Mouse (Mus musculus) kidney, postnatal 10 days (tissue): ENCODE data around the gene Cyct.

Experiments
- DNase-seq: peaks from one replicate; pipeline ENCODE4 v3.0.0; 2021; ENCODE audit warnings: mixed read lengths

Cyct gene

DNA sequence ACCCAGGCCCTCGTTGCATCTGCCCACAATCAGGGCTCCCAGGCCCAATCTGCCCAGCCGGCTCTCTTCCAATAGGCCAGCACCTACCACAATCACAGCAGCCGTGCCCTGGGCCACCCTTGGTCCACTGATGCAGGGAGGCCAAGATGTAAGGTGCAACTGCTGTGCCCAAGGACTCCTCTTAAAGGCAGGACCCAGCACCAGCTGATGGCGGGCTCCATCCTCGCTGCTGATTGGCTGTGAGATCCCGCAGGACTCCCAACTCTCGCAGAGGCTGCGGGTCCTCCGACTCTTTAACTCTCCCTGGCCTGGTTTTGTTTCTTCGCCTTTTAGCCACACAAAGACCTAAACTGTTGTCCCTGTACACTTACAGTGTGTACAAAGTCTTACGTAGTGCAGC is at the start of gene Cyct:
Gene Cyct (minus strand): TSS at position 225 of the 400 bp plus-strand sequence.
- DNase-seq: no peak

DNA sequence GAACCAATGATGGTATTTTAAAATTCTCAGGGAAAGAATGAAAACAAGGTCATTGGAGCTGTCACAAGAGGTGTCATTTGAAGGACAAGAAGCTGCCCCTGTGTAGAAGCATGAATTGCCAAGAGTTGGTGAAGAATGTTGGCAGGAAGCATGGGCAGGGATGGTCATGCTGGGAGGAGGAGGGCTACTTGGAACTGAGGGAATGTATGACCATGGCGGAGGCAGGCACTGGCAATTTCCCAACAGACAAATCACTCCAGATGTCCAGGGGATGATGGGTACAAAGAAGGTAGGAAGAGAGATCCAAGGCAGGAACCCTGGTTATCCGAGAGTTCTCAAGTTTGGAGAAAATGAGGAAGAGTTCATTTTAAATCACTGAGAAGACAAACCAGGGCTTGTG is 49.7 kb upstream of the Cyct start:
- DNase-seq: no peak

- DNase-seq: no peak
Measured at GRCm38 (mm10) chr2:76409526-76409925, 49.3 kb upstream of the Cyct start.

GRCm38 (mm10) chr2:76406937-76407441 is 46.7 kb upstream of the Cyct start:
- peak; percentile 76 for DNase-seq

DNA sequence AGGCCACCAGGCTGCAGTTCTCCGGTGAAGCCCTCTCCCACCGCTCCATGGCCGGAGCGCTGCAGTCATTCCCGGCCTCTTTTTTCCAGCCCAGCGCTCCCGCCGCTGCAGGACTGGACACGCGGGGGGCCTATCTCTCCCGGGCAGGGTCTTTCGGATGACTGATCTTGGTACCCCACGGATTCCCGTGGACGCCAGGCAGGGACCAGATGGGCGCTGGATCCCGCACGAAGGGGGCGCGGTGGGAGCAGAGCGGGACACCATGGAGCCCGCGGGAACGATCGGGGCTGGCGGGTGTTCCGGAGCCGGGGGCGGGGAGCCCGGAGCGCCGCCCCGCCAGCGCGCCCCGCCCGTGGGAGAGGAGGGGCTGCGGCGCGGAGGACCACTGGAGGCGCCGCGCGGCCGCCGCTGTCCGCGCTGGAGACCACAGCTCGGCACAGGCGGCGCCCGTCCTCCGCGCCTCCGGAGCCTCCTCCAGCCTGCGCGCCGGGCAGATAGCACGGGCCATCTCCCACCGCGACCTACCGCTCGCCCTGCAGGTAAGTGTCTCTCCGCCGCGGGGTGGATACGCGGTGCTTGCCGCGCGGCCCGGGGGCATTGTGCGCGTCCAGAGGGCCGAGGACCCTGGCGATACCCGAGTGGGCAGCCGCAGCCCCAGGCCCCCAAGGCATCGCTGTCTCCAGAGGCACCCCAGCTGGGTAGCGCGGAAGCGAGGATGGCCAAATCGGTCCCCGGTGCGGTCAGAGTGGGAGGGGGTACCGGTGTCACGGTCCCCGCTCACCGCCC is 46.1 kb upstream of the Cyct start, which contains the start of gene Osbpl6:
Gene Osbpl6 (plus strand): TSS at position 358 of the 786 bp plus-strand sequence.
- DNase-seq: peak; percentile 88

DNA sequence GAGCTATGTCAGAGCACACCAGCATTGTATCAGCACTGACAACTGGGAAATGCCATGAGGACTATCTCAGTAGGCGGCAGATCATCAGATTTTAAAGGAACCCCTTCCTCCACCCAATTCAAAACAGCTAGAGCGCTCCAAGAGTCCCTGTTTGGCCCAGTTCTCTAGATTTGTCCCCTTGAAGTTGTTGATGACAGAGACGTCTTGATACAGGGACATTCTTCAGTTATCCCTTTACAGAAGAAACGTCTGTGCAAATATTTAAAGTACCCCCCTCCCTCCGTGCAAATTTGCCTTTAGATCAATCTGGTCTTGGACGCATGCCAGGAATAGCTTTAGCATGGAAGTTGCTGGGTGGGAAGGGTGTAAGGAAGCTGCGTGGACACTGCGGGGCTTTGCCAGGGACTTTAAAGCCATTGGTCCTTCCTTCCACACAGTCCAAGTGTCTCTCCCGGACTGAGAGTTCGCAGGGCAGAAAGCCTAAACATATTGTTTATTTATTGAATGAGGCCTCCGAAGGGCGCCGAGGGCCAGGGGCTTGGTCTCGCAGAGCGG is 45.4 kb upstream of the Cyct start:
- DNase-seq: no peak

GRCm38 (mm10) chr2:76400178-76400577 is 39.9 kb upstream of the Cyct start:
- no peak for DNase-seq

DNA sequence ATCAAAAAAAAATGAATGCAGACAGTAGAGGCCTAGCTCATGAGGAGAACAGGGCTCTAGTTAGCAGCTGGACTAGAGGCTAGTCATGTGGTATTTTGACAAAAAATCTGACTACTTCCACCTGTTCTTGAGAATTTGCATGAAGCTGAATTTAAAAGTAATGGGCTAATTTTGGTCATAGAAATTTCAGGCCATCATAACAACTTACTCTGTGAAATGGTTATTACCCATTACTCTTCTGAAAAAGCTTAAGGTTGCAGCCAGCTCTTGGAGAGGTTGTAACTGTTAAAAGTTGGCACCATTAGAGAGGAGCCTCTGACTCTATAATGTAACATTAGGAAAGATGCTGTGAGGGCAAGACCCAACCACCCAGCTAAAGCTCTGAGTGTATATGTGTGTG is 26.3 kb upstream of the Cyct start:
- no peak for DNase-seq

- DNase-seq: no peak
Measured at GRCm38 (mm10) chr2:76378646-76379045, 18.4 kb upstream of the Cyct start.

DNA sequence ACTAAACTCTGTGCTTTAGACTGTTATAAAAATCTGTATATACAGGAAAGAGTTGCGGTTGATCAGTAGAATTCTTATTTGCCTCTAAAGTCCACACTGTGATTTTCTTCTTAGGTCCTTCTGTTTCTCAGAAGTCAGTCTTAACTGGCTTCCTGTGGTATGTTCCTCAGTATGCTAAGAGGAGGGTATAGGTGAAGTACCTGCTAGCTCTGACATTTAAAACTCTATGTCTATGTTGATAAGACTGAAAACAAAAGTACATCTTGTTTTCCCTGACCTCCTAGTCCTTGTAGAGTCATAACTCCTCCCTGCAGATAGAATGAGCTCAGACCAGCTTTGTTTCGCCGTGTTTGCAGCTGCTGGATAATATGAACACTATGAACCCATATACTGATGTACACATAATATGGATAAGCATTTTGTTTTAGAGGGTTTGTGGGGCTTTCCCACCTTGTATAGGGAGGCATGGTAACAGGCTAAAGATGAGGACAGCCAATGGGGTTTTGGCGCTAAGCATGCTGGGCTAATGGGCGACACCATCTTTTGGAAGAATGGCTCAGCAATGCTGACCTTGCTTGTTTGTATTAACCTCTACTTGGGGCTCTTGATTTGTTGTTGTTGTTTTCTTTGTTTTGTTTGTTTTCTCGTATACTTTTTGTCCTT is 14.4 kb upstream of the Cyct start:
- no peak for DNase-seq

- DNase-seq: no peak
Measured at GRCm38 (mm10) chr2:76372244-76372643, 12.0 kb upstream of the Cyct start.

DNA sequence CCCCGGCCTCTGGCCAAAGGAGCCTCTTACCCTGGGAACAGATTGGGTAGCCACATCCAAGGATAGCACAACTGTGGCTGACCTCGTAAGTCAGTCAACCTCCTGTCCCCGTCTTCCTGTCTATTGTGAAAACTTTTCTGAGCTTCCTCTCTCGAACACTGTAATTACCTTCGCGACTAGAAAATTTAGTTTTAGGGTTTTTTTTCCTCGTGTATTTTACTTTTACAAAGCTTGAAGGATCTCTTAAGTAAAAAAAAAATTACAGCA is 10.3 kb upstream of the Cyct start:
- DNase-seq: no peak

DNA sequence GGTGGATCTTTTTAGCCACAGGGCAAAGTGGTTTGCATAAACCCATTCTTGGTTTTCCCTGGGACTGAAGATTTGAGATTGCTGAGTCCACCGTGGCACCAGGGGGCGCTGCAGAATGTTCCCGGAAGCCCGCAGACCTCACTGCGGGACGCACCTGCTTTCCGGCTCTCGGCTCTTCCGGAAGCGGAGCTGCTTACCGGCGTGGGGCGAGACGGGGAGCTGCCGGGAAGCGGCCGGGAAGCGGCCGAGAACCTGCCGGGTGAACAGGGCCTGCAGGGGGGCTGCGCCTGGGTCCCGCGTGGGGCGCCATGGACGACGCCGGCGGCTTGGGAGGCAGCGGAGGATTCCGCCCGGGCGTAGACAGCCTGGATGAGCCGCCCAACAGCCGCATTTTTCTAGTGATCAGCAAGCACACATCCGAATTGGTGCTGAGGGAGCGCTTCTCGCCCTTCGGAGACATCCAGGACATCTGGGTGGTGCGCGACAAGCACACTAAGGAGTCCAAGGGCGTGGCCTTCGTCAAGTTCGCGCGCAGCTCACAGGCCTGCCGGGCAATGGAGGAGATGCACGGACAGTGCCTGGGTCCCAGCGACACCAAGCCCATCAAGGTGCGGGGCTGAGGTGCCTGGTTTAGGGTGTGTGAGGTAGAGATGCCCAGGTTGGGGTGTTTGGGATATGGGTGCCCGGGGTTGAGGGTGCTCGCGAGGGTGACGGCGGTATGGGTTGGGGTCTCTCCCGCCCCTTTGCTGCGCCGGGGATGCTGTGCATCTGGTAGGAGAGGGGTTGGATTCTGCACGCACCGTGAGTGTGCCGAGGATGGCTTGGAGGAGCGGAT is 9.8 kb upstream of the Cyct start, which contains the start of gene Rbm45:
Gene Rbm45 (plus strand): TSS at position 164 of the 835 bp plus-strand sequence.
- DNase-seq: peak; percentile 94

DNA sequence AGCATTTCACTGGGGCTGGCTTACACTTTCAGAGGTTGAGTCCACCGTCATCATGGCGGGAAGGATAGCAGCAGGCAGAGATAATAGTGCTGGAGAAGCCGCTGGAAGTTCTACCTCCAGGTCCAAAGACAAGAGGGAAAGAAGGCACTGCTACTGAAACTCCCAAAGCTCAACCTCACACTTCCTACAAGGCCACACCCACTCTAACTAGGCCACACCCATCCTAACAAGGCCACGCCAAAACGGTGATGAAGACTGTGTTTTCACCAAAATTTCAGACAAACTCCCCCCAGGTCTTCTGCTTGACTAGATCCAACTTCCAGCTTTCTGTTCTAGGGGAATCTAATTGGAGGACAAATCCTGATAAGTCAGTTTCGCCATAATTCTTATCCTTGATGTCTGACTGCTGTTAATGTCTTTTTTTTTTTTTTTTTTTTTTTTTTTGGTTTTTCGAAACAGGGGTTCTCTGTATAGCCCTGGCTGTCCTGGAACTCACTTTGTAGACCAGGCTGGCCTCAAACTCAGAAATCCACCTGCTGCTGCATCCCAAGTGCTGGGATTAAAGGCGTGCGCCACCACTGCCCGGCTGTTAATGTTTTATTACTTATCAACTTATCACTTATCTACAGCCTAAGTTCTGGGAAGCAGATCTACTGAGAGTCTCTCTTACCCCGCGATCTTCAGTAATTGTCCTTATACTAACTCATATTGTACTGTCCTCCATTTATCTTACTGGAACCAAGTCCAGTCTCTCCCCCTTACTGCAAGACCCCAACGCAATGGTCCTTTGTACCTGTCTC is 8.8 kb upstream of the Cyct start:
- DNase-seq: no peak

DNA sequence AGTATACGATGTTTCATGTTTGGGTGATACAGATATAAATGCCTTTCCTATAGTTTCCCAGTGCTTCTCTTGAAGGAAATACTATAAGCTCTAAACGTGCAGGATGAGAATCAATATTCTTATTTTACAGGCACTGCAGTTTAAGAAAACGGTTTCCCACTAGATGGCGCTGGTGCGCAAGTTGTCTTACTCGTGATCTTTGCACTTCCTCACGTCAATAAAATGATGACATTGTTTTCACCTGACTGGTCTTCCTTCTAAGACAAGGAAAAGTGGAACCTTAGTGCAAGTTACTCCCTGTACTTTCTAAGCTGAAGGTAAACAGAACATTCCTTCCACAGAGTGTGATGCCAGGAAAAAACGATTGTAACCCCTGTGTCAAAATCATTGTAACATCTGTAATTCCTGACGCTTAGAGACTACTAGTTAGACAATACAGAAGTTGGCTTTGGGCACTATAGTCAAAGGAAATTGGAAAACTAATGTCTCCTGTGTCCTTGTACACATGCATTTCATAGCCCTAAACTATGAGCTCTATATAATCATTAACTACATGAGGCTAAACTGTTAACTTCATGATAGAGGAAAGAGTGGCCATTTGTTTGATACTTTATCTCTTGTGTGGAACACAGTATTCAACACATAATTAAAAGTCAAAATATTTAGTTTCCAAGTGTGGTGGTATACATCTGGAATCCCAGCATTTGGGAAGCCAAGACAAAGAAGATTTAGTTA is 7.1 kb upstream of the Cyct start:
- peak; percentile 92 for DNase-seq

DNA sequence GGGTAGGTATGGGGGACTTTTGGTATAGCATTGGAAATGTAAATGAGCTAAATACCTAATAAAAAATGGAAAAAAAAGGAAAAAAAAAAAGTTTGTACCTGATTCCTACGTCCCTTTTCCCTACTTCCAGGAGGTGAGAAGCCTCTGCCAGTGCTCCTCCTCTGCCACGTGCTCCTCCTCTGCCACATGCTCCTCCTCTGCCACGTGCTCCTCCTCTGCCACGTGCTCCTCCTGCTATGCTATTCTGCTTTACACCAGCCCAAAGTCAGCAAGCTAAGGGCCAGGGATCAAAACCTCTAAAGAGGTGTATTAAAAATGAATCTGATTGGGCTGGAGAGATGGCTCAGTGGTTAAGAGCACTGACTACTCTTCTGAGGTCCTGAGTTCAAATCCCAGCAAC is 5.6 kb upstream of the Cyct start:
- no peak for DNase-seq

- peak; percentile 48 for DNase-seq
Measured at GRCm38 (mm10) chr2:76362111-76362510, 1.9 kb upstream of the Cyct start.

DNA sequence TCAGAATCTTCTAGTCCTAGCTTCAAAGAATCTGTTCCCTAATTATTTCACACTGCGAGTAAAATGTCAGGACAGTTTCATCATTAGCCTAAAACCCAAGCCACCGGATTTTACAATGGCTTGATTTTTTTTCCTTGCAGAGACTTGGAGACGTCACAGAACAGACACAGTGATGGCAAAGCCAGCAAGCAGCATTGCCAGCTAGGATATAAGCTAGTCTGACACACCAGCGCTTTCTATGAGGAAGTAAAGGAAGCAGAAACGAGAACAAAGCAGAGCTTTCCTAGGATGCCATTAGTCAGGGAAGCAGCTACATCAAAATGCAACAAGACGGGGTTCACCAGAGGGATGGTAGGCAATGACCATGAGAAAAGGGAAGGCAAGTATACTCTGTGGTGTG is 12.4 kb downstream of the Cyct start:
- DNase-seq: no peak

DNA sequence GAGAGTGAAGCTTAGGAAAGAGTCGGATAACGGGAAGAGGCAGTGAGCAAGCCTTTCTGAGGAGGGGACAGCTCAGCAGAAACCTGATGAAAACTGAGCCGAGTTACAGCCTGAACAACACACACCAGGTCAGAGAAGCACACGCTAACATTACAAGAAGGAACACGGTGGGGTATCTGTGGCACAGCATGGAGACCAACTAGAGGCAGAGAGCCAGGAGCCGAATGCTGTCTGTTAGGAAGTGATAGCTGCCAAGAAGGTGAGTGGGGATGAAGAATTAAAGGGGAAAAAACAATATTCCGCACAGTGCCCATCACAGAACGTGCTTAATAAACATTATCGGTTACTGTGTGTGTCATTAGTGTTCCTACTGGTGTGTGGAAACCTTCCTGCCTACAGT is 18.1 kb downstream of the Cyct start:
- no peak for DNase-seq

DNA sequence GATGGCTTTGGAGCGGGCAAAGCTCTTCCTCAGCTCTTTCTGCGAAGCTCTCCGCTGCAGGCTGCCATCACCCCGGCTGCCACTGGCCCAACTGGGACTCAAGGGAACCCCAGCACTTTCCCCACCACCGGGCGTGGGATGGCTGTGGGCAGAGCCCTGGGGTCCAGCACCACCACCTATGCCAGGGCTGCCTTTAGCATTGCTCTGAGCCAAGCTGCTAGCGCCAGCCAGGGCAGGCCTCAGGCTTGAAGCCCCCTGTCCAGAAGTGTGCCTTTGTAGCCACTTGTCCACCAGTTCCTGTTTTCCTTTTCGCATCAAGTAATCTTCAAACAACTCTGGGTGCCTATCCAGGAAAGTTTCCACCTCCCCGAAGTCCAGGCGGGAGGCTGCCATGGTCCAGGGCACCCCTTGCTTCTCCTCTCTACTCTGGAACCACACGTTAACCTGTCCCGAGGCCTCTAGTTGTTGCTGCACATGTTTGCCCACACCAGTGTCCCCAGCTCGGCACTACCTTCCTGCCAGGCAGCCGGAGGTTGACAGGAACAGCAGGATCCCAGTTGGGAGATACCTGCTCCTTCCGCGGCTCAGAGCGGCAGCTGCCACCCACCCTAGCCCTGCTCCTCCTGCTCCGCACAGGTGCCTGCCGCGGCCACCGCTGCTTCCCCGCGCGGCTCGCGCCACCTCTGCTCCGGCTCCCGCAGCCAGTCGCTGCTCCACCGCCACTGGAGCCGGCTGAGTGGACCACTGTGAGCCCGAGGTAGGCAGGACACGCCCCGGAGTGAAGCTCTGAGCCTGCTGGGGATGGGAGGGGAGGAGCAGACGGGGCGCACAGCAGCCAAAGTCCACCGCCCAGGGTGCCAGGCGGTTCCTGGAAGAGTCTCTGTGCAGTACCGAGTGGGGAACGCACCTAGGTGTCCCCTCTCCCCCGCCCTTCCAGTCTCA is 21.8 kb downstream of the Cyct start, which contains the start of gene Pde11a:
Gene Pde11a (minus strand): TSS at position 560 of the 942 bp plus-strand sequence.
- peak; percentile 79 for DNase-seq
